In genomic region chr8:45780585-45780984, GRCm38 (mm10) we compare ENCODE assay signal across 8 mouse cellular contexts.
DNase-seq lines count a peak whose midpoint lies in the region; ATAC-seq and TF ChIP-seq lines count a peak whose summit lies in the region.

No protein-coding gene starts in this region.

- no peak overlapping the region for H3K4me3 ChIP-seq in heart, postnatal 0 days (ENCODE audit: low read depth, low read length)
- no peak overlapping the region for H3K4me3 ChIP-seq in heart, embryonic 11.5 days (ENCODE audit: low read depth, low read length)
- no peak overlapping the region for H3K4me3 ChIP-seq in neural tube, embryonic 11.5 days (ENCODE audit: low read depth, low read length)
- no peak overlapping the region for H3K4me3 ChIP-seq in hindbrain, embryonic 10.5 days

- TF ChIP-seq CTCF in heart, postnatal 0 days (IDR thresholded peaks at IDR 0.05; ENCODE audit: low read depth): peak; percentile 46
- TF ChIP-seq CTCF in brain, embryonic 14.5 days (IDR thresholded peaks at IDR 0.05; ENCODE audit: borderline replicate concordance, extremely low read depth, insufficient read depth, insufficient read length): no peak

- no peak for TF ChIP-seq POLR2A in brain, embryonic 14.5 days (IDR thresholded peaks at IDR 0.05; ENCODE audit: borderline replicate concordance, extremely low read depth, insufficient read depth, insufficient read length, poor library complexity, severe bottlenecking)

- WGBS in heart, postnatal 0 days: 45% methylated on average over 4 of the region's 4 CpGs
- WGBS in heart, embryonic 11.5 days (ENCODE audit: insufficient replicate concordance): 49% methylated on average over 4 of the region's 4 CpGs
- 64% methylated on average over 4 of the region's 4 CpGs for WGBS in neural tube, embryonic 11.5 days
- WGBS in hindbrain, embryonic 10.5 days: 65% methylated on average over 4 of the region's 4 CpGs

- H3K27ac ChIP-seq in heart, postnatal 0 days (ENCODE audit: low read depth): no peak overlapping the region
- H3K27ac ChIP-seq in heart, embryonic 11.5 days (ENCODE audit: low read depth, low read length): no peak overlapping the region
- no peak overlapping the region for H3K27ac ChIP-seq in neural tube, embryonic 11.5 days (ENCODE audit: low read depth, low read length)
- H3K27ac ChIP-seq in hindbrain, embryonic 10.5 days: no peak overlapping the region

- no peak overlapping the region for H3K9ac ChIP-seq in heart, postnatal 0 days (replicated peaks; ENCODE audit: low read depth, low read length)
- no peak overlapping the region for H3K9ac ChIP-seq in heart, embryonic 11.5 days (ENCODE audit: low read depth, low read length)
- H3K9ac ChIP-seq in neural tube, embryonic 11.5 days (ENCODE audit: low read length): no peak overlapping the region

- peak; percentile 39 for DNase-seq in heart, postnatal 0 days (ENCODE audit: low spot score)
- DNase-seq in neural tube, embryonic 11.5 days (ENCODE audit: low spot score): peak; percentile 4
- no peak for DNase-seq in neural tube, embryonic 10.5 days (ENCODE audit: extremely low spot score, low spot score)
- DNase-seq in brain, embryonic 14.5 days (ENCODE audit: low read depth): peak; percentile 89
- DNase-seq in skeletal muscle tissue, adult 2 months (ENCODE audit: low read depth, low spot score): peak; percentile 34
- DNase-seq in layer of hippocampus, postnatal 36 days: no peak
- no peak for DNase-seq in hindbrain, embryonic 10.5 days (ENCODE audit: low spot score)

- H3K4me1 ChIP-seq in heart, postnatal 0 days (ENCODE audit: control insufficient read depth, insufficient read depth): no peaks in the 10 kb centered on the region
- no peaks in the 10 kb centered on the region for H3K4me1 ChIP-seq in heart, embryonic 11.5 days (ENCODE audit: control insufficient read depth, insufficient read depth, low read length)
- H3K4me1 ChIP-seq in neural tube, embryonic 11.5 days (ENCODE audit: control insufficient read depth, insufficient read depth, low read length): no peaks in the 10 kb centered on the region
- H3K4me1 ChIP-seq in hindbrain, embryonic 10.5 days (replicated peaks): 0 out of 2 replicates have a peak, but pooled peaks cover 3% of the 10 kb centered on the region

- no peaks in the 10 kb centered on the region for H3K9me3 ChIP-seq in heart, postnatal 0 days (replicated peaks; ENCODE audit: control insufficient read depth, low read length)
- no peaks in the 10 kb centered on the region for H3K9me3 ChIP-seq in heart, embryonic 11.5 days (replicated peaks; ENCODE audit: control insufficient read depth, low read length)
- no peaks in the 10 kb centered on the region for H3K9me3 ChIP-seq in neural tube, embryonic 11.5 days (ENCODE audit: control insufficient read depth, low read length)
- no peaks in the 10 kb centered on the region for H3K9me3 ChIP-seq in hindbrain, embryonic 10.5 days

- H3K36me3 ChIP-seq in heart, postnatal 0 days (replicated peaks; ENCODE audit: control insufficient read depth, insufficient read depth, low read length): peaks cover 83% of the 10 kb centered on the region
- peaks cover 9% of the 10 kb centered on the region for H3K36me3 ChIP-seq in heart, embryonic 11.5 days (ENCODE audit: control insufficient read depth, insufficient read depth, low read length)
- H3K36me3 ChIP-seq in neural tube, embryonic 11.5 days (ENCODE audit: control insufficient read depth, insufficient read depth, low read length): no peaks in the 10 kb centered on the region
- H3K36me3 ChIP-seq in hindbrain, embryonic 10.5 days: peaks cover 7% of the 10 kb centered on the region; the same call in 1 of the 2 replicates

- no peaks in the 10 kb centered on the region for H3K27me3 ChIP-seq in heart, postnatal 0 days (ENCODE audit: control insufficient read depth, insufficient read depth, low read length)
- no peaks in the 10 kb centered on the region for H3K27me3 ChIP-seq in heart, embryonic 11.5 days (ENCODE audit: control insufficient read depth, insufficient read depth, low read length)
- no peaks in the 10 kb centered on the region for H3K27me3 ChIP-seq in neural tube, embryonic 11.5 days (ENCODE audit: control insufficient read depth, insufficient read depth, low read length)
- H3K27me3 ChIP-seq in hindbrain, embryonic 10.5 days (ENCODE audit: insufficient read depth, poor library complexity, severe bottlenecking): no peaks in the 10 kb centered on the region

- no peak for ATAC-seq in heart, postnatal 0 days (ENCODE audit: insufficient read depth, low read depth)
- no peak for ATAC-seq in heart, embryonic 11.5 days (replicated peaks; ENCODE audit: insufficient number of reproducible peaks, low FRiP score, low TSS enrichment)
- no peak for ATAC-seq in neural tube, embryonic 11.5 days (ENCODE audit: insufficient read depth, low FRiP score, low TSS enrichment)

- TF ChIP-seq EP300 in heart, postnatal 0 days (IDR thresholded peaks at IDR 0.05; ENCODE audit: low read depth): no peak

- no peak overlapping the region for H3K4me2 ChIP-seq in heart, postnatal 0 days (ENCODE audit: low read depth, low read length)
- H3K4me2 ChIP-seq in heart, embryonic 11.5 days: no peak overlapping the region
- no peak overlapping the region for H3K4me2 ChIP-seq in neural tube, embryonic 11.5 days (ENCODE audit: low read depth)

Comparison
In these comparisons a context has a peak if more than half of its experiments do, and no peak if none do; other contexts are left out.
1. DNase-seq: peak in heart, postnatal 0 days (single experiment), neural tube, embryonic 11.5 days (single experiment), brain, embryonic 14.5 days (single experiment) and skeletal muscle tissue, adult 2 months (single experiment); none in neural tube, embryonic 10.5 days (single experiment), layer of hippocampus, postnatal 36 days (0 of 2) and hindbrain, embryonic 10.5 days (single experiment).